Mouse (Mus musculus) C2C12 (cell line): Measurements from ENCODE around the gene Card6. TPM values are rescaled to one million over a fixed set of nuclear protein-coding genes. Genes with fewer than 3 reads are reported as not detected.
A peak's percentile ranks its signal among the peaks of the same experiment; 100 is the strongest.

ENCODE experiments used
- H3K27me3 ChIP-seq: one replicate; pipeline ENCODE4 v1.6.1; 2011; ENCODE audit not compliant: control insufficient read depth, insufficient read depth, insufficient read length
- H3K36me3 ChIP-seq: one replicate; pipeline ENCODE4 v1.6.1; 2011; ENCODE audit not compliant: control insufficient read depth, insufficient read depth
- H3K4me3 ChIP-seq: one replicate; pipeline ENCODE4 v1.5.1; 2011; ENCODE audit warnings: mild to moderate bottlenecking, control low read depth; ENCODE audit not compliant: poor library complexity, insufficient read depth, severe bottlenecking
- H3K79me2 ChIP-seq: one replicate; pipeline ENCODE4 v1.6.1; 2011; ENCODE audit not compliant: control insufficient read depth, insufficient read depth
- H3K79me3 ChIP-seq: one replicate; pipeline ENCODE4 v1.6.1; 2011; ENCODE audit warnings: low read depth, control low read depth
- H3ac ChIP-seq: one replicate; pipeline ENCODE3; 2011; ENCODE audit warnings: low read depth; ENCODE audit not compliant: control insufficient read depth, insufficient read length
- CEBPB ChIP-seq: IDR thresholded peaks from one replicate; pipeline ENCODE4 v1.6.1; 2011; ENCODE audit warnings: low read depth, mild to moderate bottlenecking, control low read depth, moderate library complexity
- CTCF ChIP-seq: IDR thresholded peaks from one replicate; pipeline ENCODE4 v1.5.1; 2011; ENCODE audit not compliant: control insufficient read depth, insufficient read depth, insufficient read length
- FOSL1 ChIP-seq: IDR thresholded peaks from one replicate; pipeline ENCODE4 v1.8.0; 2011; ENCODE audit warnings: mild to moderate bottlenecking, low read length; ENCODE audit not compliant: poor library complexity, insufficient read depth, severe bottlenecking
- MAX ChIP-seq: IDR thresholded peaks from one replicate; pipeline ENCODE4 v1.6.1; 2011; ENCODE audit warnings: mild to moderate bottlenecking, control low read depth
- MYOD1 ChIP-seq: IDR thresholded peaks from one replicate; pipeline ENCODE4 v1.6.1; 2011; ENCODE audit warnings: low read depth; ENCODE audit not compliant: control insufficient read depth, insufficient read length
- MYOG ChIP-seq: IDR thresholded peaks from one replicate; pipeline ENCODE4 v1.6.1; 2011; ENCODE audit not compliant: control insufficient read depth, insufficient read length; ENCODE audit errors: extremely low read depth
- USF1 ChIP-seq: IDR thresholded peaks from one replicate; pipeline ENCODE4 v1.6.1; 2011; ENCODE audit warnings: low read depth, mild to moderate bottlenecking, control low read depth, moderate library complexity
- polyA plus RNA-seq: library from polyadenylated mRNA; unstranded; fragments of >200 nt; fragmentation: generic; extraction: Trizol; gene quantifications from one replicate; pipeline ENCODE4 v1.2.1, GENCODE M21; 2012; ENCODE audit warnings: missing spikeins

Gene Card6
- polyA plus RNA-seq, 1 experiment = 5.2 TPM

DNA sequence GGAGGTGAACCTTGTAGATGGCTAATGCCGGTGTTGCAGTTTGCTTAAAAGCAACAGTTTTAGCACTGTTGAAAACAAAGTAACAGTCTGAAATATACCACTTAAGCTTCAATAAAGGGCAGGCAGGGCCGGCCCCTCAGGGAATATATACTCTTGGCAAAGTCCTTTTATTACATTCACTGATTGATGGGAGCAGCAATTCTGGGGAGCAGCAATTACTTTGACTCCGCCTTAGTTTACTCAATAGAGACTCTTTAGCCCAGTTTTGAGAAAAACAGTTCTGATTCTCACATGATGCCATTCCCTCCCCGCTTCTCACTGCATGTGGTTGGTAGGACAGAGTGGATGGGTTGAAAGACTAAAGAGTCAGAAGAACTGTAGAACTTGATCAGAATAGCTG is 40.8 kb upstream of the Card6 start:
- peaks cover 96% of the 10 kb centered on the region for H3K79me3 ChIP-seq
- TF ChIP-seq FOSL1 (no peak), MYOD1 (no peak), CTCF (no peak), CEBPB (no peak), MAX (no peak), USF1 (no peak), MYOG (no peak)
- H3K4me3 ChIP-seq = no peak overlapping the region
- H3K27me3 ChIP-seq = no peaks in the 10 kb centered on the region
- H3K79me2 ChIP-seq = peaks cover 100% of the 10 kb centered on the region
- H3ac ChIP-seq = no peak overlapping the region
- peaks cover 17% of the 10 kb centered on the region for H3K36me3 ChIP-seq

DNA sequence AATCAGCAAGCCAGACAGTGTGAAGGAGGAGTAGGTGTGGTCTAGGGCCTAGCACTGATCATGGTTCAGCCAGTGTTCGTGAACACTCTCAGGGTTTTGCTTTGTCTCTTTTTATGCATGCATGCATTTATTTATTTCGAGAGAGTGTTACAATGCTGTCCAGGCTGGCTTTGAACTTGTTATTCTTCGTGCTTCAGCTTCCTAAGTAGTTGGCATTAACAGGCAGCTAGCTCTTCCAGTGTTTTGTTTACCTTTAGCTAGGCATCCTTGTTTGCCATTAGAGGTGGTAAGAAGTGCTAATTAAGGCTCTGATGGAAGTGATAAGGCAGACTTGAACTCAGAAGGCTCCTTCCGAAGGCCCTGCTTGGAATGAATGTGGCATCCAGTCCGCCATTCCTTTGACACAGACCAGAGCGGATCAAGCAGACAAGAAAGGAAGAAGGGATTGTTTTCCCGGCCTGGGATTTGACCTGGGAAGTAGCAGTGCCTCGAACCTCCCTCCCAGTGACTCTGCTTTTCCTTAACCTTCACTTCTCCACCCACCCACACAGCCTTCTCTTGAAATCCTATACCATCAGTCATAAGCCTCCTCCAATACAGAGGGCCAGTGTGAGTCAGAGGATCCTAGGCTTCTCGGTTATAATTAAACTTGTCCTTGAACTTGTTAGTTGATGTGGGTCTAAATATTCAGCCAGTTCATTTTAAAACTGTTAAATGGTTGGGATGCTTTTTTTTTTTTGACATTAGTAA is 37.0 kb upstream of the Card6 start:
- Histone ChIP-seq H3K27me3 (no peaks in the 10 kb centered on the region), H3K36me3 (peaks cover 8% of the 10 kb centered on the region), H3K4me3 (peak overlapping the region; percentile 98), H3ac (peak overlapping the region; percentile 71), H3K79me3 (peaks cover 64% of the 10 kb centered on the region), H3K79me2 (peaks cover 68% of the 10 kb centered on the region)
- TF ChIP-seq MYOD1 = no peak
- no peak for TF ChIP-seq FOSL1
- no peak for TF ChIP-seq CEBPB
- no peak for TF ChIP-seq CTCF
- TF ChIP-seq MYOG = no peak
- no peak for TF ChIP-seq USF1
- no peak for TF ChIP-seq MAX

- Histone ChIP-seq H3K27me3 (no peaks in the 10 kb centered on the region), H3K4me3 (peak overlapping the region; percentile 98), H3ac (peak overlapping the region; percentile 76), H3K79me2 (peaks cover 56% of the 10 kb centered on the region), H3K79me3 (peaks cover 52% of the 10 kb centered on the region), H3K36me3 (peaks cover 8% of the 10 kb centered on the region)
- TF ChIP-seq CTCF (no peak), FOSL1 (no peak)
Measured at GRCm38 (mm10) chr15:5144021-5144778, 35.9 kb upstream of the Card6 start.

DNA sequence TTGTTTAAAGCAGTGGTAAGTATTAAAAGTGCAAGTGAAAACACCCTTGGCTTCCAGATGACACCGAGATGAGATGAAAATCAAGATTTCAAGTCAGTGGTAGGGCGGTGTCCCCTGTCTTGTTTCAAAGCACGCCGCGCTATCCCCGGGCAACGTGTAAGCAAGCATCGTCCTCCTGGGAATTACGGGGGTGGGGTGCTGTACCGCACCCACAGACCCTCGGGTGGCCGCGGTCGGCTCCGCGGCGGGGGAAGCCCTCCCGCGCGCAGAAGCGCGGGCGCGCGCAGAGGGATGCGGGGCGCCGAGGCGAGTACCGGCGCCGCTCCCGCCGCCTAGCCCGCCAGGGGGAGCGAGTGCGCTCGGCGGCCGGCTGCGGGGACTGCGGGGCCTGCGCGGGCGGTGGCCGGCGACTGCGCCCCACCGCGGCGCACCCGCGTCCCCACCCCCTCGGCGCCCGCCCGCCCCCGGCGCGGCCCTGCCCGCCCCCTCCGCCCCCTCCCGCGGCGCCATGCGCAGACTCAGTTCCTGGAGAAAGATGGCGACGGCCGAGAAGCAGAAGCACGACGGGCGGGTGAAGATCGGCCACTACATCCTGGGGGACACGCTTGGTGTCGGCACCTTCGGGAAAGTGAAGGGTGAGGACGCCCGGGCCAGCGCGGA is 35.2 kb upstream of the Card6 start, which contains the start of gene Prkaa1:
Gene Prkaa1 (plus strand): TSS at position 501 of the 660 bp plus-strand sequence.
- Histone ChIP-seq H3K79me2 (peaks cover 49% of the 10 kb centered on the region), H3K4me3 (peak within 1 kb of the TSS; percentile 98), H3K79me3 (peaks cover 45% of the 10 kb centered on the region), H3ac (peak within 1 kb of the TSS; percentile 77), H3K36me3 (peaks cover 8% of the 10 kb centered on the region), H3K27me3 (no peaks in the 10 kb centered on the region)
- TF ChIP-seq MYOD1 (no peak), MYOG (no peak), MAX (peak; percentile 42), CTCF (peak; percentile 94), FOSL1 (no peak)

DNA sequence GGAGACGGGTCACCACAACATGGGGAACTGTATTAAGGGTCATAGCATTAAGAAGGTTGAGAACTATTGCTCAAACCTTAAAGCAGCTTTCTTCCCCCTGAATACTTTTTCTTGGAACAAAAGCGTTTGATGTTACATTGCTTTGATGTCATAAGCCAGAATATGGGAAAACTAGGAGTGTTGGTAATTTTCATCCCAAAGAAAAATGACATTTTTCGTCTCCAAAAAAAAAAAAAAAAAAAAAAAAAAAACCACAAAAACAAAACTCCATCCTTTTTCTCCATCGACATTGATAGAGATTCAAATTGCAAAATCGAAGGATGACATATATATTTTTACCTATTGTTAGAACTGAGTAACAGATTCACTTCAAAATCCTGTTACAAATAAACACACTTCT is 34.4 kb upstream of the Card6 start:
- Histone ChIP-seq H3ac (no peak overlapping the region), H3K4me3 (no peak overlapping the region), H3K79me3 (peaks cover 37% of the 10 kb centered on the region), H3K36me3 (peaks cover 8% of the 10 kb centered on the region), H3K79me2 (peaks cover 42% of the 10 kb centered on the region), H3K27me3 (no peaks in the 10 kb centered on the region)
- TF ChIP-seq CTCF (no peak), MYOD1 (no peak), MAX (no peak), USF1 (no peak), FOSL1 (no peak), MYOG (no peak), CEBPB (no peak)
